Mouse (Mus musculus) embryonic facial prominence, embryonic 15.5 days (tissue): ENCODE measurements around the gene Hoxb6. TPM values are rescaled to one million over a fixed set of nuclear protein-coding genes. Genes with fewer than 3 reads are reported as not detected.

Experiments
- ATAC-seq: fragments of 200-750 bp; cut with Nextera tagmentation; 2 replicates; pipeline ENCODE4 v1.8.0; 2017; ENCODE audit warnings: low read depth, moderate TSS enrichment; ENCODE audit not compliant: insufficient number of reproducible peaks, low FRiP score, low TSS enrichment
- H3K27ac ChIP-seq: fragments of 300-500 bp; sonication (generic); replicated peaks from 2 replicates; pipeline ENCODE4 v1.5.1; 2015; ENCODE audit warnings: mild to moderate bottlenecking, inconsistent platforms
- H3K27me3 ChIP-seq: fragments of 300-500 bp; sonication (generic); 2 replicates; pipeline ENCODE4 v1.6.1; 2015; ENCODE audit warnings: inconsistent platforms
- H3K36me3 ChIP-seq: fragments of 300-500 bp; sonication (generic); 2 replicates; pipeline ENCODE4 v1.6.1; 2015; ENCODE audit warnings: mild to moderate bottlenecking, inconsistent platforms
- H3K4me1 ChIP-seq: fragments of 300-500 bp; sonication (generic); 2 replicates; pipeline ENCODE4 v1.6.1; 2015; ENCODE audit warnings: inconsistent platforms
- H3K4me2 ChIP-seq: fragments of 300-500 bp; sonication (generic); replicated peaks from 2 replicates; pipeline ENCODE4 v1.6.1; 2015; ENCODE audit warnings: mild to moderate bottlenecking, inconsistent platforms
- H3K4me3 ChIP-seq: fragments of 300-500 bp; sonication (generic); replicated peaks from 2 replicates; pipeline ENCODE4 v1.5.1; 2015; ENCODE audit warnings: mild to moderate bottlenecking, inconsistent platforms
- H3K9ac ChIP-seq: fragments of 300-500 bp; sonication (generic); 2 replicates; pipeline ENCODE4 v1.6.1; 2015; ENCODE audit warnings: inconsistent platforms
- H3K9me3 ChIP-seq: fragments of 300-500 bp; sonication (generic); replicated peaks from 2 replicates; pipeline ENCODE4 v1.6.1; 2016; ENCODE audit warnings: inconsistent platforms
- WGBS: fragments of 180-500 bp; shearing (Covaris S2); methylation state at CpG from one replicate; pipeline ENCODE4 v1.1.7; 2015; 5-methylcytosine and 5-hydroxymethylcytosine counted together
- polyA plus RNA-seq: library from polyadenylated mRNA; unstranded; fragments of >200 nt; fragmentation: Nextera tagmentation; extraction: Ambion mirVana; gene quantifications from 2 replicates; pipeline ENCODE4 v1.2.1, GENCODE M21; 2015

The Hoxb6 gene
- polyA plus RNA-seq, 1 experiment from 2014 or later: not detected

DNA sequence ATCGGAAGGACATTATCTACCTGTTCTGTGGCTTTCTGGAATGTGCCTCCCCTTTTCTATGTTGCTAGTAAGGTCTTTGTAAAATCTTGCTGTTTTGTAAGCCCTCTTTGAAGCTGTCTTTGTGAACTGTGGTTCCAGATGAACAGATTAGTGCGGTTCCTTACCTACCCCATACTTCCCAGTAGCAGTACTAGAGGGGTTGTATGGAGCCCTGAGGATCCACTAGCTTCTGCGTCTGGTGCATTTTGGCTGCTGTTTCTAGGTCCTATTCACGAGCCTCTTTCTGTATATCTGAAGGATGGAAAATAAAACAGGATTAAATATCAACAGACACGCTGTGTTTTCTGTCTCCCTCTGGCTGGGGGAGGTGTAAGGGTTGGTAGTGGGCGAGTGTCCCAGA is 2.4 kb upstream of the Hoxb6 start:
- H3K4me3 ChIP-seq: no peak overlapping the region
- no peak overlapping the region for H3K27ac ChIP-seq
- peaks cover 4% of the 10 kb centered on the region; the same call in 1 of the 2 replicates for H3K4me1 ChIP-seq
- no peaks in the 10 kb centered on the region for H3K9me3 ChIP-seq
- no peak for ATAC-seq
- H3K9ac ChIP-seq: no peak overlapping the region
- no peaks in the 10 kb centered on the region for H3K36me3 ChIP-seq
- peaks cover 99% of the 10 kb centered on the region for H3K27me3 ChIP-seq
- WGBS: 8% methylated on average over 6 of the region's 6 CpGs
- no peak overlapping the region for H3K4me2 ChIP-seq

DNA sequence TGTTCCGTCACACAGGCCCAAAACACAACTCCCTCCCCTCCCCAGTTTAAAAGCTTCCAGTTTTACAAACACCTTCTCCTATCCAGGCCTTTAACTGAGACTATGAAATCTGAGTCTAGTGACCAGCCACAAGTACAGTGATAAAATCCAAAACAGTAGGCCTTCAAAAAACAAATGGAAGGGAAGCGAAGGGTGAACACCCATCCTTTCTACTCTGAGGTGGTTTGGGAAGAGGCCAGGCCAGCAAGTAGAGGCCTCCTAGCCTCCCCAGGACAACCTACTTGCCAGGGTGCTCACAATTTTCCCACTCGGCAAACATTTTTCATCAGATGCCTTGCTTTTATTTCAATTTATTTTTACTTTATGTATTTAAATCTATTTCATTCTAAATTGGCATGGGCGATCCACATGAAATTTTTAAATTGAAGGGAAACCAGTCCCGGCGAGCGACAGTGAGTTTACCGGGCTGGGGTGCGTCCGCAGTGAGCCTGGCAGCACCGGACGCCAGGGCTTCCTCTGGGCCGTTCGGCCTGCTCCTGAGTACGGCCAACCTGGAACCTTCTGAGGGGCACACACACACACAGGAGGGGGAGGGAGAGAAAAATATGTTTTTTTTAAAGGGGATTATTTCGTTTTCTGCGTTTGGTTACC is 1.4 kb upstream of the Hoxb6 start:
- no peak overlapping the region for H3K9ac ChIP-seq
- no peak overlapping the region for H3K4me3 ChIP-seq
- peaks cover 100% of the 10 kb centered on the region for H3K27me3 ChIP-seq
- peaks cover 2% of the 10 kb centered on the region; the same call in 1 of the 2 replicates for H3K4me1 ChIP-seq
- H3K9me3 ChIP-seq: no peaks in the 10 kb centered on the region
- WGBS: 5% methylated on average over 17 of the region's 17 CpGs
- ATAC-seq: no peak
- H3K27ac ChIP-seq: no peak overlapping the region
- no peaks in the 10 kb centered on the region for H3K36me3 ChIP-seq
- H3K4me2 ChIP-seq: no peak overlapping the region

DNA sequence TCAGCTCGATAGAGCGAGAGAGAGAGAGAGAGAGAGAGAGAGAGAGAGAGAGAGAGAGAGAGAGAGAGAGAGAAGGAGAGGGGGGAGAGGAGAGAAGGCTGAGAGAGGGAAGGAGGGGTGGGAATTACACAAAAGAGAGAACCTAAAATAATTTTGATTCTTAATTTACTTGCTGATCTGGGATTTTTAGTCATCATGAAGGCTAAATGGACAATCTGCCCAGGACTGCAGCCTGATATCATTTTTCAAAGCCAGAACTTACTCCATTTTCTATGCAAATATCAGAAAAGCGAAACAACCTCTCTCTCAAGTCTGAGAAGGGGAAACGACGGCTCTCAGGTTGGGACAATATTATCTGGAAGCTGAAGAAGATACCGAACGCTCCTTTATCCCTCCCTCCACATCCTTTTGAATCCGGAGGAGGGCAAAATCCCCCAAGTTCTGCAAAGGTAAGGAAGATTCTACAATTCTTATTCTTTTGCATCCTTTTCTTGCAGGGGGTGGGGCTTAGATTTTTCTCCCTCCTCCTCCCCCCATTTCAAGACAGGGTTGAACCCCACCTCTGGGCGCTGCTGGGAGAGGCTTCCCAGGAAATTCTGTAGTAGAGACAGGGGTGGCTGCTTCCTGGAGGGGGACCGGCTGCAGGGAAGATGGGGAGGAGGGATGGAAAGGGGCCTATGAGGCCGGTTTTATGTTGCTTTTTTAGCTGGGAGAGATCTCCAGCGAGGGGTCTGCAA is 457 bp downstream of the Hoxb6 start:
- Histone ChIP-seq H3K4me2 (no peak overlapping the region), H3K4me3 (no peak overlapping the region), H3K27me3 (peaks cover 100% of the 10 kb centered on the region), H3K36me3 (no peaks in the 10 kb centered on the region), H3K9ac (no peak overlapping the region), H3K27ac (no peak overlapping the region), H3K4me1 (peaks cover 2% of the 10 kb centered on the region; the same call in 1 of the 2 replicates), H3K9me3 (no peaks in the 10 kb centered on the region)
- under 1% methylated on average over 12 of the region's 12 CpGs for WGBS
- no peak for ATAC-seq

DNA sequence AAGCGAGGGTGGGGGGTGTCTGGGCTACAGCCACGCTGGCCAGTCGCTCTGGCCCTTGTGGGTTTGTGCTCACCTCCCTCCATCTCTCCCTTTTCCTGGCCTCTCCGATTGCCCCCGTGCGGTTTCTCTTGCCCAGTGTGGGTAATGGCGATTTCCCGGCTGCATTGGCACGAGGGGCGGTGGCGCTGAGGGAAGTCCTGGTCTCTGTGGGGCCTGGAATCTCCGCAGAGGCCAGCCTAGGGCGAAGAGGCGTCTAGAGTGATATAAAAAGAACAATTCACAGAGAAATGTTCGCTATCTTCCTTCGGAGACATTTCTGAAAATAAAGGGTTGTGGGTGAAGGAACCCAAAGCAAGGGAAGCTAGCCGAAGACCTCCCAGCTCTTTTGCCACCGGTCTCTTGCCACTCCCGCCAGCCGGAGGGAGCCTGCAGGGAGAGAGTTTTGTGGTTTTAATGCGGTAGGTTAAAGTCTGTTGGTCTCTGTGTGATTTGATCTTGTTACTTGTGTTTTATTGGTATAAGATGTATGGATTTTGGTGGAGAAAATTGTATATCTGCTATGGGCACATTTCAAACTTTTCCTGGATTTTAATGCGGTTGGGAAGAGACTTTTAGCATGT is 1.1 kb downstream of the Hoxb6 start:
- Histone ChIP-seq H3K4me1 (peaks cover 2% of the 10 kb centered on the region; the same call in 1 of the 2 replicates), H3K4me3 (no peak overlapping the region), H3K4me2 (no peak overlapping the region), H3K9ac (no peak overlapping the region), H3K36me3 (no peaks in the 10 kb centered on the region), H3K27ac (no peak overlapping the region), H3K27me3 (peaks cover 100% of the 10 kb centered on the region), H3K9me3 (no peaks in the 10 kb centered on the region)
- 1% methylated on average over 22 of the region's 22 CpGs for WGBS
- ATAC-seq: no peak

DNA sequence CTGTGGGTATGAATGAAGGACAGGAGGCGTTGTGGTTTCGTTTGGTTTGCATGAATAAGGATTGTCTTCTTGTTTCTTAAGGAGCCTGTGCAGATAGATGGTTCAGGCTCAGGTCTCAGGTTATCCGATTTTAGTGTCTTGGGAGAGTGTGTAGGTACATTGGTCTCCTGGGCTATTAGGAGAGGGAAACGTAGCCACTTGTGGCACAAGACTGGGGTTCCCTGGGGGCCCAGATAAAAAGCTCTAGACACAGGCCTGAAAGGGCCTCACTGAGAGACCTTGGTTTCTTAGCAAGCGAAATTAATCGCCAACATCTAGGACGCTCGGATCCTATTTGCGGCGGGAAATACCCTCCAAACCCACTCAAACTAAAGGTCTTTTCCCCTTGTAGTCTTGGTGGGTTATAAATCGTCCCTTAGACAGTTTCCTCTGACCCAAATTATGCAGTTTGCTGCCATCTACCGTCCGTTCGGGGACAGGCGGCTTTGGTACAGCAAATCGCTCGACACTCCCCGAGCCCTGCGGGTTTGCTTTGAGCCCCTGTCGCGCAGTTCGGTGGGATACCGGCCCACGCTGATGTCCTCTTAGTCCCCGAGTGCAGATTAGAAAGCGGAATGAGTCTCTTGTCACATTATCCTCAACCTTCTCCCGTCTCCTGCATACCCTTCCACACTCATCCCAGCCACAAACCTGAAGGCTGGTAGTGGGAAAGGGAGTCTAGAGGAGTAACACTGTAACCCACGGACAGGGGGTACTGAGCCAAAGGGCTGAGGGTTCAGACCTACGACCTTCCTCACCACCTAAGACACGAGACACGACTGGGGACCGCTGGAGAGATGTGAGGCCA is 2.2 kb downstream of the Hoxb6 start:
- H3K9ac ChIP-seq: no peak overlapping the region
- ATAC-seq: no peak

DNA sequence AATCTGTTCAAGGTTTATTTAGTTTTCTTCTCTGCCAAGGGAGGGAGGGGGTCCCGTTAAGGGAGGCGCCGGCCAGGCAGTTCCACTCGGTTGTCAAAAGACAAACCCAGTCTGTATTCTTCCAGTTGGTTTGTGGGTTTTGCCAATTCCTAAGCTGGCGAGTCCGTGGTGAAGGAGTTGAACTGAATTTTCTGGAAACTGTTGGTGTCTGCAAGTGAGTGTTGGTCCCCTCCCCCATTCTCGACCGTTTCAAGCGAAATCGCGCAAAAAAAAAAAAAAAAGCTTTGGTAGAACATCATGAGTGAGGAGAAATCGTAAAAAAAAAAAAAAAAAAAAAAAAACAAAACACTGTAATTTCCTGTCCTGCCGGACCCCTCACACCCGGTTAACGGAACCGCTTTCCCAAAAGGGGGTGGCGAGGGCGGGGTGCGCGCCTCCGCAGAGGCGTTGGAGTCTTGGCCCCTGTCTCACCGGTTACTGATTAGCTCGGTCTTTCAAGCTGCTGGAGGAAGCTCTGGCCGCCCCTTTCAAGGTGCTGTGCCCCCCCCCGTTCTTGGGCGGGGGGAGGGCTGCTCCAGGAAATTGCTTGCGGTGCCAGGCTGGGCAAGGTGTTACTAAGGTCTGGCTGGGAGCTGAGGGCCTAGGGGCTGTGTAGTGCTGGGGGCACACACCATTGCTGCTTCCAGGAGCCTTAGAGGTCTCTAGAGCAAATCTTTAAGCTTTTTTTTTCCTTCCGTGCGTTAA is 3.0 kb downstream of the Hoxb6 start:
- Histone ChIP-seq H3K9ac (no peak overlapping the region), H3K4me1 (peaks cover 9% of the 10 kb centered on the region; the same call in 1 of the 2 replicates), H3K27me3 (peaks cover 100% of the 10 kb centered on the region), H3K36me3 (no peaks in the 10 kb centered on the region), H3K4me2 (no peak overlapping the region), H3K9me3 (no peaks in the 10 kb centered on the region), H3K27ac (no peak overlapping the region), H3K4me3 (no peak overlapping the region)
- under 1% methylated on average over 30 of the region's 30 CpGs for WGBS
- ATAC-seq: no peak

More for the DNA sequence above, 2.2 kb downstream of the Hoxb6 start:
- peaks cover 8% of the 10 kb centered on the region; the same call in 1 of the 2 replicates for H3K4me1 ChIP-seq
- no peaks in the 10 kb centered on the region for H3K36me3 ChIP-seq
- no peaks in the 10 kb centered on the region for H3K9me3 ChIP-seq
- no peak overlapping the region for H3K4me3 ChIP-seq
- H3K27ac ChIP-seq: no peak overlapping the region
- peaks cover 100% of the 10 kb centered on the region for H3K27me3 ChIP-seq
- WGBS: under 1% methylated on average over 32 of the region's 32 CpGs
- no peak overlapping the region for H3K4me2 ChIP-seq

DNA sequence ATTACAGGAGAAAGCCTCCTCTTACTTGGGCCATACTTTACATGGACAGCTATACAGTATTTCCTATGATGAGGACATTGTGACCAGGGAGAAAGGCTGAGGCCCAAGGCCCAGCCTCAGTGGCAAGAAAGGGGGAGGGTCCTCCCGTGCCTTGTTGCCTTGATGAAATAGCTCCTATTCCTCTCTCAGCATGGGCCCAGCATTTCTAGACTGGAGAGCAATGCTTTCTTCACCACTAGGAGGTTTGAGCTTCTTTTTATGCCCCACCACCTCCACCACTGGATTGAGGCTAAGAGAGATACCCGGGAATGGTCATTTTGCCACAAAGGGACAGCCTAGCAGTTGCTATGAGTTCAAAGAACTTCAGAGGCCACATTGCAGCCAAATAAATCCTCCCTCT is 4.7 kb downstream of the Hoxb6 start:
- Histone ChIP-seq H3K4me1 (peaks cover 14% of the 10 kb centered on the region; the same call in 1 of the 2 replicates), H3K27me3 (peaks cover 100% of the 10 kb centered on the region), H3K9me3 (no peaks in the 10 kb centered on the region), H3K36me3 (no peaks in the 10 kb centered on the region), H3K4me3 (no peak overlapping the region), H3K4me2 (no peak overlapping the region), H3K9ac (no peak overlapping the region), H3K27ac (no peak overlapping the region)
- no peak for ATAC-seq
- 2% methylated on average over 2 of the region's 2 CpGs for WGBS

DNA sequence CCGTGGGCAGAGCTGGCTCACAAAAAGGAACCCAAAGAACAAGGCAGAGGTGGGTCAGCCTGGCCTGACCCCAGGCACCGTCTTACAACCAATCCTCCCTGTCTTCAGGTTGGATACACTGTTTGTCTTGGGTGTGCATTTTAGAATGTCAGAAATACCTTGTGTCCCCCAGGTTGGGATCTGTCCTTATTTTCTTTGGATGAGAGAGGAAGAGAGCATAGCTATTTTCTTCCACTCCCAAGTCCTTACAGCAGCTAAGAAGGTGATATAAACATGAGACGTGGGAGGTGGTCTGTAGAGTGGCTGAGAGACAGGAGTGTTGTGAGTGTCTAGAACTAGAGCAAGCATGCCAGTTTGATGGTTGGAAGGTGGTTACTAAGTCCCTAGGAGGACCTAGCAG is 5.2 kb downstream of the Hoxb6 start:
- Histone ChIP-seq H3K4me3 (no peak overlapping the region), H3K27me3 (peaks cover 100% of the 10 kb centered on the region), H3K27ac (no peak overlapping the region), H3K9me3 (no peaks in the 10 kb centered on the region), H3K4me2 (no peak overlapping the region), H3K4me1 (peaks cover 14% of the 10 kb centered on the region; the same call in 1 of the 2 replicates), H3K9ac (no peak overlapping the region), H3K36me3 (no peaks in the 10 kb centered on the region)
- no peak for ATAC-seq
- 4% methylated on average over 3 of the region's 3 CpGs for WGBS

DNA sequence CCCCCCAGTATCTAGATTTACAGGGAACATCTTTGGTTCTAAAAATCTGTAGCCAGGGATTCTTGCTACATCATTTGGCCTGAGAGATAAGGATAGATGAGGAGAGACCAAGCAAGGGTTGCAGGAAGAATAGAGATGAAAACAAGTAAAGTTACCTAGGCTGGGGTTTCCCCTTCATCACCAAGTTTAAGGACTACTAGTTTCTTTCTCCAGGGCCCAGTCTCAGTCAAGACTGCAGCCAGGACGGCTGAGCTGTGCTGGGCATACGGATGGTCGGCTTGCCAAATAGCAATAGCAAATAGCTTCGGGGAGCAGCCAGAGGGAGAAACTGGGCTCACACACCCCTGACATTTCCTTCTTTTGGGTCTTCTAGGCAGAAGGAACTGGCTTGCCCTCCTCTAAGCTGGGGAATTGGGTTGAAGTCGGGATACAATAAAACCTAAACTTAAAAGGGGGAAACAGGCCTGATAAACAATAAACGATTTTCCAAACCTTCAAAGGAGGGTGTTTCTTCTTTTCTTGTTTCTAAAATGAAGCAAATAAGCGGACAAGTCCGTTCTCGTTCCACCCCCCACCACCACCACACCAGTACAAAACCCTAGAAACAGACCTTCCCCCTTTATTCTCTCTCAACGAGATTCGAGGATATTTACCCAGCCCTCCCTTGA is 5.8 kb downstream of the Hoxb6 start:
- ATAC-seq: no peak
- H3K4me1 ChIP-seq: peaks cover 14% of the 10 kb centered on the region; the same call in 1 of the 2 replicates

More for the DNA sequence above, 5.8 kb downstream of the Hoxb6 start:
- no peaks in the 10 kb centered on the region for H3K9me3 ChIP-seq
- H3K4me2 ChIP-seq: no peak overlapping the region
- no peak overlapping the region for H3K27ac ChIP-seq
- no peak overlapping the region for H3K4me3 ChIP-seq
- no peak overlapping the region for H3K9ac ChIP-seq
- peaks cover 100% of the 10 kb centered on the region for H3K27me3 ChIP-seq
- WGBS: 1% methylated on average over 11 of the region's 11 CpGs
- H3K36me3 ChIP-seq: no peaks in the 10 kb centered on the region
